Mouse (Mus musculus) left cerebral cortex, postnatal 14 days (tissue): ENCODE data around the gene Gm10337. TPM values are rescaled to one million over a fixed set of nuclear protein-coding genes. Genes with fewer than 3 reads are reported as not detected.

Experiments
- DNase-seq, 2 experiments: peaks; one replicate each; pipeline ENCODE4 v3.0.0; 2021 to 2022; ENCODE audit warnings: low spot score in 2 of 2, mixed read lengths in 1 of 2
- intact Hi-C: fragments of 180-260 bp; cut with DNase I; formaldehyde crosslinking; loops from one replicate; pipeline ENCODE4 v1.15.1; 2025
- total RNA-seq, 2 experiments: library from RNA; stranded (reverse); gene quantifications; 2 replicates each; pipeline ENCODE4 v1.2.3; 2021

The Gm10337 gene
- total RNA-seq, 2 experiments from 2014 or later, result not detected

DNA sequence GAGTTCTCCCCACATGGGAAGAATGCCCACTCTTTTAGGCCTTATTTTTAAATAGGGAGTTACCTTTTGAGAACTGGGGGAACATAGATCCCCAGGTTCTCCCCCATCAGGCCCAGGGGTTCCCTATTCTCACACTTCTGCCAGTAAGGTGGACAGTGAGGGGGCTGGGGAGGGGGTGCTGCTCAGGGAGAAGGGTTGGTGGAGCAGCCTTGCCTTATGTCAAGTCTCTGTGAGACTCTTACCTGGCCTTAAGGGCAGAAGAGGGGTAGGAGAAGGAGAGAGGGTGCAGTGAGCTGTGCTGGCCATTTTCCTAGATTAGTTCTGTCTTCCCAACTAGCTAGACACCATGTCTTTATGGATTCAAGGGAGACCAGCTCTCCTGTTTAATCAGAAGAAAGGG lies 8.9 kb downstream of the Gm10337 start:
- no peak for DNase-seq
- intact Hi-C loops, result loop anchor here (5.0 kb wide), 1 partner anchor 40 kb away; the partner anchor contains the start of gene Pcbp2

DNA sequence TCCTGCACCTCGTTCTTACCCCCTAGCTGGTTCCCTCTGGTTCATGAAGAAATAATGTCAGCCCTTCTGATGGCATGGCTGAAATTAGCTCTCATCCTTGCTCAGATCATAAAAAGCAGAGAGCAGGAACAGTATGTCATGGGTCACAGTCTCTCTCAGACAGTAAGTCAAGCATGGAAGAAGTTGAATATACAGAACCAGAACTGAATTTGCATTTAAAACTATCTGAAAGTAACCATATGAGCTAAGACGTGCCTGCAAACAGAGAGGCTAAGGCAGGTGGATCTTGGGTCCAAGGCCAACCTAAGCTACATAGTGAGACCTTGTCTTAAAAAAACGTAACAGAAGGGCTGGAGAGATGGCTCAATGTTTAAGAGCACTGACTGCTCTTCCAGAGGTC lies 9.5 kb downstream of the Gm10337 start:
- DNase-seq, result no peak

DNA sequence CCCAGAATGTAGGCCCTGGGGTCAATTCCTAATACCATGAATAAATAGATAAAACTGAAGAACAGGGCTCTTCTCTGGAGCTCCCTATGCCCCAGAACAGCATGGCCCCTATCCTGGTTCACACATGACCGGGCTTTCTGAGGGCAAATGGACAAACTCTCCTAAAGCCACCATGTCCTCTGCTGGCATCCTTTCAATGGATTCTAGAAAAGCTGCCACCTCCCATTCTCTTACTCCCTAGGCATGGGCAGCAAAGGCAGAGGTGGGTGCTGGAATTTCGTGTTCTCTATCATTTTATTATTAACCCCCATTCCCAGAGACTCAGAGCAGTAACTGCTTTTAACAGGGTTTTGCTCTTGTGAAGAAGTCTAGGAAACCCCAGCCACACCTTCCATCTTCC lies 11.7 kb downstream of the Gm10337 start:
- DNase-seq, result no peak
- intact Hi-C loops, result no loop called here

More for the DNA sequence above, 9.5 kb downstream of the Gm10337 start:
- intact Hi-C loops, result loop anchor here (5.0 kb wide), 1 partner anchor 41 kb away; the partner anchor contains the start of gene Pcbp2

DNA sequence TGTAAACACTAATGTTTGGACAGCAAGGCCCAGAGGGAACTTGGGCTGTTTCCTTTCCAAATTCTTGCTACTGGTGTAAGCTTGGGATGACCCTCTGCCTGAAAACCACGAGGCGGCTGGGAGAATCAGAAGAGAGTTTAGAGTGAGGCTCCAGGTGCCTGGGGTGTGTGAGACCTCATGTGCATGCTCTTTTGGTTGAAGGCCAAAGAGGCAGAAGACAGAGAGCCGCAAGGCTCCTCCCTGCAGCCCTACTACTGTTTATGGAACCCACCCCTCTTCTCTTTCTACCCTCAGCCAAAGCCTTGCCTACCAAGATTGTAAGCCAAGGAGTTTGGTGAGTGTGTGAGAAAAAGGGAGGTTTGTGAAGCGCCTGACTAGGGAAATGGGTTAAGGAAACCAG lies 12.3 kb downstream of the Gm10337 start:
- intact Hi-C loops, result no loop called here
- no peak for DNase-seq

DNA sequence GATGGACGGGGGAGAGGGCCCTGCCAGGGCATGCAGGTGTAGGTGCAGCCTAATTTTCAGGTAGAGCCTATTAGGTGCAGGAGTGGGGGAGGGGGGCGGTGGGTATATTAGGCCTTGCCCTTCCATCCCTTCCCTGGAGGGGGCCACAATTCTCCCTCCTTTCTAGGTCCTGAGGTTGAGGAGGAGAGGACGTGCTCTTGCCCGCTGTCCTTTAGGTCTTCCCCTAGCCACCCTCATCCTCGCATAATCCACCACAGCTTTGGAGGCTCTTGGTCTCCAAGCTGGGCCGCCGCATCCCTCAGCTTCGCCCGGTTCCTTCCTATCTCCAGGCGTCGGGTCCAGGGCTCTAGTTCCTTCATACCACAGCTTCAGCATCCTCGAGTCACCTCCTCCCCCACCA lies 12.8 kb downstream of the Gm10337 start:
- DNase-seq, result no peak
- intact Hi-C loops, result no loop called here

DNA sequence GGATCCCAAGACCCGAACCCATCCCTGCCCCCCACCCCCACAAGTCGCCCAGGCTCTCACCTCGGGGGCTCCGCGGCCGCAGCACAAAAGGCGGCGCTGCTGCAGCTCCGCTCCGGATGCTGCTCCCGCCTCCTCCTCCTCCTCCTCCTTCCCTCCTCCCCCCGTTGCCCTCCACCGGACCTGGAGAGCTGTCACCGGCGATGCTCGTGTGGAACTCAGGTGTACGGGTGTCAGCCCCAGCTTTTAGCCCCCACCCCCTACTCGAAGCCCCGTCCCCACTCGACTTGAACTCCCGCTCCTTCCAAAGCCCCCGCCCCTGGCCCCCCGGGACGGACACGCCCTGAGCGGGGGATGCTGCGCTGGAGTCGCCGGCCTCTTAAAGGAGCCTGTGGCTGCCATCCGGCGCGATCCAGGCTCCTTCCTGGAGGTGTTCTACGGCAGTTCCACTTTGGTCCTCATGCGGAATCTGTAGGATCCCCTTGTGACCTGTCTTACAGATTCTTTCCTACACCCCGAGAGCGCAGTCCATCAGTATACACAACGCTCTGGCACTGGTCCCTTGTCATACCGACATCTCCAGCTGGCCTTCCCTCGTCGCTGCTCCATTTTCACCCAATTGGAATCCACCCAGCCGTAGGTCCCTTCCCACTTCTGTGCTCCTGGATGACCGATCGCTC lies 13.3 kb downstream of the Gm10337 start, which contains the start of gene Map3k12:
Map3k12 (minus strand) TSS at position 337 of the 677 bp plus-strand sequence.
- DNase-seq, result peak; percentile 79 to 89
- intact Hi-C loops, result no loop called here

DNA sequence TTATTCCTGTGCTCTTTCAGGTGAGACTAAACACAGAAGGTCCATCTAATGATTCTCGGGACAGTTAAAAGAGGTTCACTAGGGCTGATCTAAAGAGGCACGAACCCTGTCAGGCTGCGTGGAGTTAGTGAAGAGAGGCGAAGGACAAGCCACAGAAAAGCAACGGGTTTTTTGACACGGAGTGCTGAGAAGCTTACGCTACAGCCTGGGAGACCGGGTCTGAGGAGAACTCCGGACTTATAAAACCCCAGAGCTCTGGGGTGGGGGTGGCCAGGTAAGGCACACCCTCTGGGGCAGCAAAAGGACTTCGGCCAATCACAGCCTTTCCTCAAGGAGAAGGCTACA lies 14.1 kb downstream of the Gm10337 start:
- no peak for DNase-seq
- intact Hi-C loops, result no loop called here

DNA sequence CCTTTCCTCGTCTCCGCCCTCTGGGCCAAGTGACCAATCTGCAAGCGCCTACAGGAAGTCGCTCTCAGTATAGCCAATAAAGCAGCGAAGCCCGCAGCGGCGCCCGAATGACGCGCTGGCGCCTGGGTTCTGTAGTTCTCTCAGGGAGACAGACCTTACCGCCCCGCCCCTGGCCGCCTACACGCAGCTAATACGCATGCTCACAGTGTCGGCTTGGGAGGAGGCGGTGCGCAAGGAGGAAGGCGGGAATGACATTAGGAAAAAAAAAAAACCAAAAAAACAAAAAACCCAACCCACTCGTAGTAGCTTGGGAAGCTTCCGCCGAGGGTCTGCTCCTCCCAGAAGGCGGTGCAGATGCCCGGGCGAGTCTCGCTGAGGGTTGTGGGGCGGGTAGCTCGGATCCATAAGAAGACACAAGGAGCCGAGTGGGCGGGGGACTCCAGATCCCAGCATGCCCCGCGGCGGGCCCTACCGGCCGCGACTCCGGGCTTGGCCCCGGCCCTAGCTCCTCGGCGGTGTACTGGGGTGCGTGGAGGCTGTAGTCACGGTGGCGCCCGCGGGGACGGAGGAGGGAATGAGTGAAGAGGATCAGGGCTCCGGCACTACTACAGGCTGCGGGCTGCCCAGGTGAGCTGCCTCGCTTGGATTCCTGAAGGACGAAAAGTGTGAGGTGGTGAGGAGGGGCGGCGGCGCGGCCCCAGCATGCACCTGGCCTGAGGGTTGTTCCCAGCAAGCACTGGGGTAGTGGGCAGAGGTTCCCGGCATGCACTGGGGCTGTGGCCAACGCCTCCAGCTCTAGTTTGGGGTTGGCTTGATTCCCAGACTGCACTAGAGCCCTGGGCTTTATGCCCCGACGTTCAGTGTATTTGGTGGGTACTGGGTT lies 14.7 kb downstream of the Gm10337 start, which contains the start of gene Tarbp2:
Tarbp2 (plus strand) TSS at position 217 of the 883 bp plus-strand sequence.
- intact Hi-C loops, result no loop called here
- peak; percentile 100 for DNase-seq

DNA sequence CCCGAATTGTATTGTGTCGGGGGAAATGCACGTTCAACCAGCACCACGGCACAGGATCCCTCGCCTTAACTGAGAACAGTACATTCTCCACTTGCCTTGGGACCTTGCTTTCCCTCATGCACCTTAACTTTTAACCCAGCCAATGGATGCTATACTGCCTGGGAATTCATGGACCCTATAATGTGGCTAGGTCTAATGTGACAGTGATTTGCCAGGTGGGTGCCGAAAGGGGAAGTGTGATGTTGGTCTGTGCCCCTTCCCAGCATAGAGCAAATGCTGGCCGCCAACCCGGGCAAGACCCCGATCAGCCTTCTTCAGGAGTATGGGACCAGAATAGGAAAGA lies 15.3 kb downstream of the Gm10337 start:
- intact Hi-C loops, result no loop called here

DNA sequence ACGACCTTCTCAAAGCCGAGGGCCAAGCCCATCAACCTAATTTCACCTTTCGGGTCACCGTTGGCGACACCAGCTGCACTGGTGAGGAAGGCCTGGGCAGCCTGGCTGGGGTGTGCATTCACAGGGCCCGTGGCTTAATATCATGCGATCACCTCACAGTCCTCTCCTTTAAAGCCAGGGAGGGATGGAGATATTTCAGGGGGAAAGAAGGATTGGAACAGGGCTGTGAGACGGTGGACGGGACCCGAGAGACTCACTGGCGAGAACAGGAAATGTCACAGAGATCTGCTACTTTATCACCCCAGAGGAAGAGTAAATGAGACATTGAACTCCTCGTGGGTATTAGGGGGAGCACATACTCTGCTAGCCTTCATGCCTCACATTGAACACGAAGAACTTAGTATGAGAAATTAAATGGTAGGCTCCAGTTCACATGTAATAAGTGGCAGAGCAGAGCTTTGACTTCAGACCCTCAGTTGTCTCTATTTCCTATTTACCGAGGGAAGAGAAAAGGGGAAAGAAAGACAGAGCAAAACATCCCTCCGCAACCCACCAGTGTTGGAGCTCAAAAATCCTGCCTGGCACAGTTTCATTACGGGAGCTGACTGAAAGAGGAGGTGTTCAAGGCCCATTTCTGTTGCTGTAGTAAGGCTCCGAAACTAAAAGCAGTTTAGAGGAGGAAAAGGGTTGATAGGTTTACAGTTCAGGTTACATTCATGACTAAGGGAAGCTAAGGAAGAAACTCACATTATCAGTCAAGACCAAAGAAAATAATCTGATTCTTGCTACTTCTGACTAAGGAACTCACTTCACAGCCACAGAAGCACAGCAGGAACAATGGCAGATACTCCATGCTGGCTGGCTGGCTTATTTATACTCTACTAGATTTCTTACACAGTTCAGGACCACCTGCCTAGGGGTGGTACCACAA lies 16.0 kb downstream of the Gm10337 start:
- intact Hi-C loops, result no loop called here
- DNase-seq, result no peak

More for the DNA sequence above, 15.3 kb downstream of the Gm10337 start:
- no peak for DNase-seq

DNA sequence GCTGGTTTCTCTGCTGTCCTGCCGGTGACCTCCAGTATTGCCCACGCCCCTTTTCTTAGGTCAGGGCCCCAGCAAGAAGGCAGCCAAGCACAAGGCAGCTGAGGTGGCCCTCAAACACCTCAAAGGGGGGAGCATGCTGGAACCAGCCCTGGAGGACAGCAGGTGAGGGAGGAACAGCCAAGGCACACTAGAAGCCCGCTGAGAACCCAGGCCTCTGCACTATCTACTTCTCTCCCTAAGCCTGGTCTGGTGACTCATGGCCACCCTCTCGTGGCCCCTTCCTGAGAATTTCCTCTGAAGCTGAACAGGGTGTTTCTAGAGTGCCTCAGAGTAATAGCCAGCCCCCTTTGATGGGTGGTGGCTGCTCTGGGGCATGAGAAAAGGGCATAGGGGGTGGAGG lies 16.9 kb downstream of the Gm10337 start:
- intact Hi-C loops, result no loop called here
- DNase-seq, result no peak

DNA sequence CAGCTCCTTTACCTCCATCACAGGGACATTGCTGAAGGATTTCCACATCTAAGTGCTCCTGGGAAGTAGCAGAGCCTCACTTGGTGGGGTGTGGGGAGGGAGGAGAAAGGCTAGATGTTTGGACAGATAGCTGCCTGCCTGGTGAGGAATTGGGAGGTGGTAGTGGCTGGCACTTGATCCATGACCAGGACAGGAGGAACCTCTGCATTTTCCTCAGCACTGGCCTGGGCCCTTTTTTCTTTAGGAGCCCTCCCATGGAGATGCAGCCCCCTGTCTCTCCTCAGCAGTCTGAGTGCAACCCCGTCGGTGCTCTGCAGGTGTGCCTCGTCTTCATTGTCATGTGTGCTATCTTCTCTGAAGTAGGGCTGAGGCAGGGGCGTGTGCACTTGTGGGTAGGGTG lies 18.0 kb downstream of the Gm10337 start:
- no peak for DNase-seq

DNA sequence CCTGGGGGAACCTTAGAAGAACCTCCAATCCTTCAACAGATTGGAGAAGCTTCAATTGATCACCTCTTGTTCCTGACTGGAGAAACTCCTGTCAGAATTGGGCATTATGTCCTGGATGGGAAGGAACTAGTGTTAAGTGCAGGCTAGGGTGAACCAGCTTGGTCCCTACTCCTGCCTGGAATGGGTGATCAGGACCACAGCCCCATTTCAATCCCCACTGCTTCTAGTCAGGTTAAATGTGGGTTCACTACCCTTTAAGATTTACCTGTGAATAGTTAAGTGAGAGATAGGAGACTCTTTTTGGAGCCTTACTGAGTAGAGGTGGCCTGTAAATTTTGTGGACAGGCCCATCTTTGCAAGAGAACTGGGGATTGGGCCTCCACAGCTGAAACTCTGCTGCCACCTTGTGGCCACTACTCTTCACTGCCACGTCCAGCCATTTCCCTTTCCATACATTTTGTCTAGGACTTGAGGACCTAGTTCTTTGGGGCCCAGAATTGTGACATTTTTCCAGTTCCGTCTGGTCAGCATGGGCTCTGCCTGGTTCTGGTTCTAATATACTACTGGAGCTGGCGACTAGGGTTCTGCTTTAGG lies 21.5 kb downstream of the Gm10337 start, which contains the start of gene Npff:
Npff (minus strand) TSS at position 51 of the 594 bp plus-strand sequence.
- DNase-seq, result peak; percentile 84 to 87
- intact Hi-C loops, result no loop called here

More for the DNA sequence above, 18.0 kb downstream of the Gm10337 start:
- intact Hi-C loops, result no loop called here

DNA sequence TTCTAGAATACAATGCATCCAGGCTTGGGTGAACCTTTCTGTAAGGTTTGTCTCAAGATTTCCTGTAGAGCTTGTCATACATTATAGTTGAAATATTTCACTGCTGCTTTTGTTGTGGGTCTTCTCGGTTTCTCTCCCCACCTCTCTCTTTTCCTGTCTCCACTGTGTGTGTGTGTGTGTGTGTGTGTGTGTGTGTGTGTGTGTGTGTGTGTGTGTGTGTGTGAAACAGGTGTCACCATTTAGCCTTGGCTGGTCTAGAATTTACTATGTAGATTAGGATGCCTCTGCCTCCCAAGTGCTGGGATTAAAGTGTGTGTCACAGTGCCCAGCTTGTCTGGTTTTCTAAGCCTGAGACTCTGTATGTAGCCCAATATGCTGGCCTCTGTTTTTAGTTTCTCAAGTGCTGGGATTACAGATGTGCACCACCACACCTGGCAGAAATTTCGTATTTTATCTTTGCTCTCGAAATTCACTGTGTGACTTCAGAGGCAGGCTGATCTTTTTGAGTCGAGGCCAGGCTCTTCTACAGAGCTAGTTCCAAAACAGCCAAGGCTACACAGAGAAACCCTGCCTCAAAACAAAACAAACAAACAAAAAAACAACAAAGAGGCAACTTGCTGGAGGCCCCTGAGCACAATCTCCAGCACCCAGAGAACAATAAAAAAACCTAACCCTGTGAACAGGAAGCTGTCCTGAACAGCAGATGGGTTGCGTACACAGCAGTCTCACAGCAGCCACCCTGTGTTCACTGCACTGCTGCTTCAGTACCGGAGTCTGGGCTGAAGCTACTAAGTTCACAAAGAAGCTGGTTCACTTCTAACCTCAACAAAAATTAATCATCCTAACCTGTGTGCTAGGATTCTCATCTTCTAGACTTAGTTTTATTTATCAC lies 22.8 kb downstream of the Gm10337 start:
- no peak for DNase-seq
- intact Hi-C loops, result no loop called here

DNA sequence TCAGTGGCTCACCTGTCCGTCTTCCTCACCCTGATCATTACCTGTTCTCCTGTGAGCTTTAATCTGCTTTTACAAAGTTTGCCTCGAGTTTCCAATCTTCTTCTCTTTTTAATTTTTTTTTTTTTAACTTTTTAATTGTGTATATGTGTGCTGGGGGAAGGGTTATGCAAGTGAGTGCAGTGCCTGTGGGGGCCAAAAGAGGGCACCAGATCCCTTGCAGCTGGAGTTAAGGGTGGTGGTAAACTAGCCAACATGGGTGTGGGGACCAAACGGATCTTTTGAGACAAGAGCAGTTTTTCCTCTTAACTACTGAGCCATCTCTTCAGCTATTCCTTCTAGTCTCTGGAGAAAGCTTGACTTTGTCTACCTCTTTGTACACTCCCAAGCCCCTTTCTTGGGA lies 24.4 kb downstream of the Gm10337 start:
- intact Hi-C loops, result no loop called here
- DNase-seq, result no peak

DNA sequence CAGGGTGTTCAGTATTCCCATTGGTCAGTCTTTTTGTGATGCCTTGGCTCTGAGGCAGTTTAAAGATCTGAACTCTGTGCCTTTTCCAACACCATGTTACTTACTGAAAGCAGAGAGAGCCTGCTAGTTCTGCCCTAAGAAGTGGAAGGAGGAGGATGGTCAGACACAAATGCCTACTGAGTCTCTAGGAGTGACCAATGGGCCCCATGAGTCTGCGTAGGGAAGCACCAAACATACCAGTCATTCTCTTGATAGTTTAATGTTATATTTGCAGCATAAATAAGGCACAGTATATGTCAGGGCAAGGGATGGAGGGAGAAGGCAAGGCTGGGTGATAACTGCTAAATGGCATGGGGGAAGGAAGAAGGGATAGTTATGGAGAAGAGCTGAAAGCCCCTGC lies 24.9 kb downstream of the Gm10337 start:
- no peak for DNase-seq
- intact Hi-C loops, result no loop called here

DNA sequence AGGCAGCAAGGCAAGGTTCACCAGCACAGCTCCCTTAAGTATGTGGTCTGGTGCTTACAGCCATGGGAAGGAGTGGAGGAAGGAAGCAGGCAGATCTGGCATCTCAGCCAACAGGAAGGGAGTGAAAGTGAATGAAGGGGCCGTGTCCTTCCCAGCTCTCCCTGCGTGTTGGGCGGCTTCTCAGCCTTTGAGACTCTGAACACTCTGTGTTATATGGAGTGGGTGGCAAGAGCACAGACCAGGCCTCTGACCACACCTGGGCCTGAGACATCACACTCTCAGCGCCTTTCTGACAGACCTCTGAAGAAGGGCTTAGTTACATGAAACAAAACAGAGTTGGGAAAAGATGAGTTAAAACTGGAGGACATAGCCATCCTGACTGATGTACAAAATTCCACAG lies 27.0 kb downstream of the Gm10337 start:
- intact Hi-C loops, result no loop called here
- DNase-seq, result no peak

DNA sequence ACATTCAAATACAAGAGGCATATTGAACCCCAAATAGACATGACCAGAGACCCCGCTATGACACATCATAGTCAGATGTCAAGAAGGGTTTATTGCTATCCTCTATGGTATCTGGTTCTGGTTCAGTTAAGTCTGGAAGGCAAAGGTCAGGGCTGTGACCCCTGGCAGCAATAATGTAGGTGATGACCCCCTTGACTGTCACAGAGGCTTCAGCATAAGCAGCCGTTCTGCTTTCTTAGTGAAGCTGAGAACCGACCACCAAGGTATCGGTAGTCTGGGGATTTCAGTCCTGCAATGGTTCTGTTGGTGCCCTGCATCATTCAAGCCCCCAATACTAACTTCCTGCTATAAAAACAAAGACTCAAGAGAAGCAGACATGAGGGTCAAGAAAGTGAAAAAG lies 28.1 kb downstream of the Gm10337 start:
- intact Hi-C loops, result no loop called here
- DNase-seq, result no peak
